Mouse (Mus musculus) kidney, embryonic 14.5 days (tissue): Measurements from ENCODE around the gene Opn4. TPM values are rescaled to one million over a fixed set of nuclear protein-coding genes. Genes with fewer than 3 reads are reported as not detected.

Source experiments
- ATAC-seq: fragments of 200-750 bp; cut with Nextera tagmentation; 2 replicates; pipeline ENCODE4 v1.8.0; 2017; ENCODE audit warnings: moderate number of reproducible peaks, mild to moderate bottlenecking, moderate TSS enrichment, moderate library complexity; ENCODE audit not compliant: low FRiP score, low TSS enrichment
- H3K27ac ChIP-seq: fragments of 300-500 bp; sonication (generic); 2 replicates; pipeline ENCODE4 v1.5.1; 2014; ENCODE audit warnings: low read depth, mild to moderate bottlenecking, low read length, moderate library complexity, mixed read lengths
- H3K27me3 ChIP-seq: fragments of 300-500 bp; sonication (generic); 2 replicates; pipeline ENCODE4 v1.6.1; 2014; ENCODE audit warnings: mild to moderate bottlenecking, low read length; ENCODE audit not compliant: control insufficient read depth, insufficient read depth
- H3K36me3 ChIP-seq: fragments of 300-500 bp; sonication (generic); 2 replicates; pipeline ENCODE4 v1.6.1; 2014; ENCODE audit warnings: low read length, mixed read lengths; ENCODE audit not compliant: control insufficient read depth, insufficient read depth
- H3K4me1 ChIP-seq: fragments of 300-500 bp; sonication (generic); 2 replicates; pipeline ENCODE4 v1.6.1; 2014; ENCODE audit warnings: low read length, mixed read lengths; ENCODE audit not compliant: control insufficient read depth, insufficient read depth
- H3K4me2 ChIP-seq: fragments of 300-500 bp; sonication (generic); replicated peaks from 2 replicates; pipeline ENCODE4 v1.6.1; 2014; ENCODE audit warnings: low read depth, mild to moderate bottlenecking, low read length
- H3K4me3 ChIP-seq: fragments of 300-500 bp; sonication (generic); 2 replicates; pipeline ENCODE4 v1.5.1; 2014; ENCODE audit warnings: mild to moderate bottlenecking, low read length
- H3K9ac ChIP-seq: fragments of 300-500 bp; sonication (generic); 2 replicates; pipeline ENCODE4 v1.6.1; 2014; ENCODE audit warnings: low read depth, mild to moderate bottlenecking, low read length, moderate library complexity
- H3K9me3 ChIP-seq: fragments of 300-500 bp; sonication (generic); 2 replicates; pipeline ENCODE4 v1.6.1; 2016; ENCODE audit warnings: low read length; ENCODE audit not compliant: control insufficient read depth
- WGBS: fragments of 180-500 bp; shearing (Covaris S2); extraction: QIAGEN DNeasy Blood & Tissue Kit; methylation state at CpG from one replicate; pipeline ENCODE4 v1.1.7; 2014; 5-methylcytosine and 5-hydroxymethylcytosine counted together
- polyA plus RNA-seq: library from polyadenylated mRNA; unstranded; fragments of >200 nt; fragmentation: Nextera tagmentation; extraction: Ambion mirVana; gene quantifications from 2 replicates; pipeline ENCODE4 v1.2.1, GENCODE M21; 2014

The Opn4 gene
- polyA plus RNA-seq, 1 experiment from 2014 or later, result 0.20 TPM

- no peak overlapping the region for H3K27ac ChIP-seq
- peak; percentile 74 for ATAC-seq
- H3K4me2 ChIP-seq, result peak overlapping the region; percentile 40
- WGBS, result 2% methylated on average over 6 of the region's 6 CpGs
- H3K4me1 ChIP-seq, result peaks cover 10% of the 10 kb centered on the region; the same call in 1 of the 2 replicates
- no peaks in the 10 kb centered on the region for H3K9me3 ChIP-seq
- H3K4me3 ChIP-seq, result no peak overlapping the region; the same call in 1 of the 2 replicates
- H3K36me3 ChIP-seq, result no peaks in the 10 kb centered on the region
- H3K9ac ChIP-seq, result no peak overlapping the region
- H3K27me3 ChIP-seq, result no peaks in the 10 kb centered on the region
These were observed 29.6 kb downstream of the Opn4 start for GRCm38 (mm10) chr14:34570294-34570693.

GRCm38 (mm10) chr14:34569534-34570194, 30.3 kb downstream of the Opn4 start:
- no peak for ATAC-seq
- 36% methylated on average over 27 of the region's 27 CpGs for whole genome bisulfite sequencing
- peak overlapping the region; percentile 40 for H3K4me2 ChIP-seq
- H3K4me1 ChIP-seq, result peaks cover 10% of the 10 kb centered on the region; the same call in 1 of the 2 replicates
- no peaks in the 10 kb centered on the region for H3K27me3 ChIP-seq
- H3K27ac ChIP-seq, result no peak overlapping the region
- peak overlapping the region; percentile 16; the same call in 1 of the 2 replicates for H3K4me3 ChIP-seq
- no peak overlapping the region for H3K9ac ChIP-seq
- H3K9me3 ChIP-seq, result no peaks in the 10 kb centered on the region
- H3K36me3 ChIP-seq, result no peaks in the 10 kb centered on the region

GRCm38 (mm10) chr14:34568626-34569025, 31.3 kb downstream of the Opn4 start:
- Histone ChIP-seq H3K9me3 (no peaks in the 10 kb centered on the region), H3K4me1 (peaks cover 10% of the 10 kb centered on the region; the same call in 1 of the 2 replicates), H3K36me3 (no peaks in the 10 kb centered on the region), H3K27me3 (no peaks in the 10 kb centered on the region), H3K4me3 (no peak overlapping the region), H3K9ac (no peak overlapping the region), H3K27ac (no peak overlapping the region), H3K4me2 (no peak overlapping the region)
- WGBS, result 78% methylated on average over 4 of the region's 4 CpGs
- no peak for ATAC-seq

- ATAC-seq, result no peak
- WGBS, result 58% methylated on average over 5 of the region's 5 CpGs
- H3K27ac ChIP-seq, result no peak overlapping the region
- no peaks in the 10 kb centered on the region for H3K27me3 ChIP-seq
- no peaks in the 10 kb centered on the region for H3K9me3 ChIP-seq
- no peak overlapping the region for H3K4me3 ChIP-seq
- no peak overlapping the region for H3K4me2 ChIP-seq
- H3K9ac ChIP-seq, result no peak overlapping the region
- H3K4me1 ChIP-seq, result peaks cover 10% of the 10 kb centered on the region; the same call in 1 of the 2 replicates
- no peaks in the 10 kb centered on the region for H3K36me3 ChIP-seq
These were observed 32.2 kb downstream of the Opn4 start for GRCm38 (mm10) chr14:34567697-34568096.

- Histone ChIP-seq H3K4me1 (peaks cover 10% of the 10 kb centered on the region; the same call in 1 of the 2 replicates), H3K4me3 (no peak overlapping the region), H3K9ac (no peak overlapping the region), H3K36me3 (no peaks in the 10 kb centered on the region), H3K9me3 (no peaks in the 10 kb centered on the region), H3K27me3 (no peaks in the 10 kb centered on the region), H3K4me2 (no peak overlapping the region), H3K27ac (no peak overlapping the region)
- 94% methylated on average over 7 of the region's 7 CpGs for WGBS
- ATAC-seq, result no peak
These were observed 33.4 kb downstream of the Opn4 start for GRCm38 (mm10) chr14:34566530-34566929.

GRCm38 (mm10) chr14:34565711-34566110, 34.2 kb downstream of the Opn4 start:
- no peaks in the 10 kb centered on the region for H3K27me3 ChIP-seq
- no peaks in the 10 kb centered on the region for H3K36me3 ChIP-seq
- H3K27ac ChIP-seq, result no peak overlapping the region
- no peak overlapping the region for H3K9ac ChIP-seq
- 71% methylated on average over 17 of the region's 17 CpGs for WGBS
- no peaks in the 10 kb centered on the region for H3K9me3 ChIP-seq
- no peak for ATAC-seq
- no peak overlapping the region for H3K4me2 ChIP-seq
- H3K4me1 ChIP-seq, result peaks cover 10% of the 10 kb centered on the region; the same call in 1 of the 2 replicates
- H3K4me3 ChIP-seq, result no peak overlapping the region

- Histone ChIP-seq H3K9me3 (no peaks in the 10 kb centered on the region), H3K27ac (no peak overlapping the region), H3K4me2 (no peak overlapping the region), H3K27me3 (no peaks in the 10 kb centered on the region), H3K4me3 (no peak overlapping the region), H3K9ac (no peak overlapping the region), H3K36me3 (no peaks in the 10 kb centered on the region), H3K4me1 (peaks cover 10% of the 10 kb centered on the region; the same call in 1 of the 2 replicates)
- no peak for ATAC-seq
- 73% methylated on average over 5 of the region's 5 CpGs for WGBS
These were observed 35.3 kb downstream of the Opn4 start for GRCm38 (mm10) chr14:34564646-34565045.

- Histone ChIP-seq H3K36me3 (no peaks in the 10 kb centered on the region), H3K27ac (no peak overlapping the region), H3K27me3 (no peaks in the 10 kb centered on the region), H3K4me2 (no peak overlapping the region), H3K4me3 (no peak overlapping the region), H3K9ac (no peak overlapping the region), H3K9me3 (no peaks in the 10 kb centered on the region), H3K4me1 (peaks cover 5% of the 10 kb centered on the region; the same call in 1 of the 2 replicates)
- no peak for ATAC-seq
- 25% methylated on average over 2 of the region's 2 CpGs for WGBS
These were observed 37.5 kb downstream of the Opn4 start for GRCm38 (mm10) chr14:34562393-34562792.

- H3K36me3 ChIP-seq, result no peaks in the 10 kb centered on the region
- peaks cover 5% of the 10 kb centered on the region; the same call in 1 of the 2 replicates for H3K4me1 ChIP-seq
- no peak overlapping the region for H3K9ac ChIP-seq
- H3K27me3 ChIP-seq, result no peaks in the 10 kb centered on the region
- H3K27ac ChIP-seq, result no peak overlapping the region
- no peak overlapping the region for H3K4me3 ChIP-seq
- WGBS, result 92% methylated on average over 8 of the region's 8 CpGs
- ATAC-seq, result no peak
- H3K4me2 ChIP-seq, result no peak overlapping the region
- H3K9me3 ChIP-seq, result no peaks in the 10 kb centered on the region
These were observed 38.3 kb downstream of the Opn4 start for GRCm38 (mm10) chr14:34561647-34562046.
